ENCODE assay signal across 9 mouse cellular contexts in genomic region chr6:87466221-87466620, GRCm38 (mm10). TPM values are rescaled to one million over a fixed set of nuclear protein-coding genes. Genes with fewer than 3 reads are reported as not detected.
DNase-seq lines count a peak whose midpoint lies in the region; ATAC-seq lines count a peak whose summit lies in the region.
"Had no signal": no experiment of that assay in that cellular context is flagged by ENCODE, and none has a peak within 500 bp of the region (broad histone marks: within the 10 kb centered on the region; RNA-seq: fewer than 3 reads in every experiment).

No protein-coding gene starts in this region.

- WGBS in forebrain, embryonic 13.5 days, result 12% methylated on average over 12 of the region's 12 CpGs

- H3K4me1 ChIP-seq in forebrain, embryonic 13.5 days, result peaks cover 5% of the 10 kb centered on the region; the same call in 1 of the 2 replicates

- no peaks in the 10 kb centered on the region for H3K36me3 ChIP-seq in forebrain, embryonic 13.5 days (ENCODE audit: poor library complexity, severe bottlenecking)
- H3K36me3 ChIP-seq: liver, embryonic 15.5 days had no signal

- peak overlapping the region; percentile 18; the same call in 1 of the 2 replicates for H3K4me3 ChIP-seq in forebrain, embryonic 13.5 days
- H3K4me3 ChIP-seq: liver, embryonic 15.5 days had no signal

- no peaks in the 10 kb centered on the region for H3K27me3 ChIP-seq in forebrain, embryonic 13.5 days
- H3K27me3 ChIP-seq: liver, embryonic 15.5 days had no signal

- H3K9ac ChIP-seq in forebrain, embryonic 13.5 days, result no peak overlapping the region
- H3K9ac ChIP-seq: liver, embryonic 15.5 days had no signal

- H3K27ac ChIP-seq in forebrain, embryonic 13.5 days, result no peak overlapping the region
- H3K27ac ChIP-seq: liver, embryonic 15.5 days had no signal

- no peaks in the 10 kb centered on the region for H3K9me3 ChIP-seq in forebrain, embryonic 13.5 days (replicated peaks)
- H3K9me3 ChIP-seq: liver, embryonic 15.5 days had no signal

- H3K4me2 ChIP-seq in forebrain, embryonic 13.5 days, result peak overlapping the region; percentile 44
- H3K4me2 ChIP-seq: liver, embryonic 15.5 days had no signal

- ATAC-seq in forebrain, embryonic 13.5 days, result no peak

- DNase-seq in ES-CJ7 (ENCODE audit: low read depth, low spot score), result peak; percentile 89
- peak; percentile 40 for DNase-seq in c-Kit-positive CD71-positive TER-119-negative erythroid progenitor cells, embryonic 14.5 days (ENCODE audit: low read depth)
- peak; percentile 65 to 80 for DNase-seq in heart, postnatal 14 days
- DNase-seq in layer of hippocampus, adult 11-12 months (ENCODE audit: low spot score), result peak; percentile 66
- DNase-seq in lung, postnatal 10 days, result peak; percentile 77
- DNase-seq in retina, embryonic 14.5 days (ENCODE audit: low spot score), result peak; percentile 88
- DNase-seq in thymus, postnatal 4 days, result peak; percentile 85

- intact Hi-C loops in heart, postnatal 14 days (cut with DNase I), result loop anchor here (1.0 to 2.0 kb wide), 2 partner anchors 47 to 205 kb away; no protein-coding TSS in a partner anchor

RNA-seq across cellular contexts. Expression of gene Bmp10, which starts 37.4 kb away (rescaled TPM):
- not detected in 2 replicates for polyA plus RNA-seq in forebrain, embryonic 13.5 days (2015; fragmentation: Nextera tagmentation; extraction: Ambion mirVana)
- total RNA-seq in heart, postnatal 14 days (2021), result 10 to 100 TPM; 20.6 to 49.0 TPM
